Mouse (Mus musculus): Measurements from ENCODE around the gene Gm45021. TPM values are rescaled to one million over a fixed set of nuclear protein-coding genes. Genes with fewer than 3 reads are reported as not detected.

The Gm45021 gene
- polyA plus RNA-seq, 1 experiment from 2014 or later, result not detected

- H3K36me3 ChIP-seq (ENCODE audit: control insufficient read depth, insufficient read depth, low read length), result peaks cover 2% of the 10 kb centered on the region; the same call in 1 of the 2 replicates
- no peak overlapping the region for H3K9ac ChIP-seq (ENCODE audit: low read length)
- 73% methylated on average over 3 of the region's 3 CpGs for WGBS
- no peak overlapping the region for H3K27ac ChIP-seq (replicated peaks)
- H3K4me2 ChIP-seq (replicated peaks; ENCODE audit: low read depth), result no peak overlapping the region
- DNase-seq (ENCODE audit: low spot score) (no peak), ATAC-seq (ENCODE audit: low FRiP score, low TSS enrichment) (no peak)
- H3K4me3 ChIP-seq (ENCODE audit: low read depth, low read length), result no peak overlapping the region
- peaks cover 1% of the 10 kb centered on the region; the same call in 1 of the 2 replicates for H3K4me1 ChIP-seq (replicated peaks; ENCODE audit: control insufficient read depth, insufficient read depth)
- no peak for TF ChIP-seq EP300 (optimal IDR thresholded peaks at IDR 0.05)
- no peak for TF ChIP-seq CTCF (IDR thresholded peaks at IDR 0.05; ENCODE audit: low read depth)
- H3K9me3 ChIP-seq (ENCODE audit: control insufficient read depth, low read length), result no peaks in the 10 kb centered on the region
- no peaks in the 10 kb centered on the region for H3K27me3 ChIP-seq (ENCODE audit: control insufficient read depth, insufficient read depth, low read length)
Measured at GRCm38 (mm10) chr6:48573981-48574380, 15.4 kb upstream of the Gm45021 start.

- no peak overlapping the region for H3K4me2 ChIP-seq (replicated peaks; ENCODE audit: low read depth)
- no peak for ATAC-seq (ENCODE audit: low FRiP score, low TSS enrichment)
- peak overlapping the region; percentile 83 for H3K27ac ChIP-seq (replicated peaks)
- no peaks in the 10 kb centered on the region for H3K36me3 ChIP-seq (ENCODE audit: control insufficient read depth, insufficient read depth, low read length)
- no peaks in the 10 kb centered on the region for H3K9me3 ChIP-seq (ENCODE audit: control insufficient read depth, low read length)
- TF ChIP-seq EP300 (optimal IDR thresholded peaks at IDR 0.05) (no peak), CTCF (IDR thresholded peaks at IDR 0.05; ENCODE audit: low read depth) (no peak)
- WGBS, result 23% methylated on average over 5 of the region's 5 CpGs
- DNase-seq (ENCODE audit: low spot score), result no peak
- H3K4me1 ChIP-seq (replicated peaks; ENCODE audit: control insufficient read depth, insufficient read depth), result peaks cover 4% of the 10 kb centered on the region; the same call in 1 of the 2 replicates
- H3K9ac ChIP-seq (ENCODE audit: low read length), result no peak overlapping the region
- H3K27me3 ChIP-seq (ENCODE audit: control insufficient read depth, insufficient read depth, low read length), result no peaks in the 10 kb centered on the region
- no peak overlapping the region for H3K4me3 ChIP-seq (ENCODE audit: low read depth, low read length)
Measured at GRCm38 (mm10) chr6:48578736-48579135, 10.7 kb upstream of the Gm45021 start.

DNA sequence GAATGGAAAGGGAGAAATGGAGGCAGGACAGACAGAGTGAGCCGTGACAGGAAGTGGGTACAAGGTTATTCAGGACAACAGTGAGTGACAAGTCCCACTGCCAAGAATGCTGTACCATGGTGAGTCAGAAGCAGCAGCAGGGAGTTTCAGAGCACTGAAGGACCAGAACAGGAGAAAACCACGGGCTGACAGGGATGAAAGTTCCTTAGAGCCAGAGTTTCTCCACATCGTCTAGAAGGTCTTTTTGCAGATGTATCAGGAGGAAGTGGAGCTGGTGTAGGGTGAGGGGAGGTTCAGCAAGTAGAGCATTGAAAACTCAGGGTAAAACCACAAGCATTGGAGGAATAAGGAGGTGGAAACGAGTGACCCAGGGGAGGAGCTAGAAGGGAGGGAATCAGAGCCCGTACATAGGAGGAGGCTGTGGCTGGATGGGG, 10.2 kb upstream of the Gm45021 start:
- Histone ChIP-seq H3K36me3 (ENCODE audit: control insufficient read depth, insufficient read depth, low read length) (no peaks in the 10 kb centered on the region), H3K27ac (replicated peaks) (peak overlapping the region; percentile 83), H3K4me1 (replicated peaks; ENCODE audit: control insufficient read depth, insufficient read depth) (peaks cover 4% of the 10 kb centered on the region; the same call in 1 of the 2 replicates), H3K27me3 (ENCODE audit: control insufficient read depth, insufficient read depth, low read length) (no peaks in the 10 kb centered on the region), H3K9ac (ENCODE audit: low read length) (peak overlapping the region; percentile 41), H3K4me3 (ENCODE audit: low read depth, low read length) (no peak overlapping the region), H3K4me2 (replicated peaks; ENCODE audit: low read depth) (peak overlapping the region; percentile 29; the same call in 1 of the 2 replicates), H3K9me3 (ENCODE audit: control insufficient read depth, low read length) (no peaks in the 10 kb centered on the region)
- 18% methylated on average over 5 of the region's 5 CpGs for WGBS
- DNase-seq (ENCODE audit: low spot score) (no peak), ATAC-seq (ENCODE audit: low FRiP score, low TSS enrichment) (peak; percentile 77; the same call in 1 of the 2 replicates)
- TF ChIP-seq EP300 (optimal IDR thresholded peaks at IDR 0.05) (no peak), CTCF (IDR thresholded peaks at IDR 0.05; ENCODE audit: low read depth) (no peak)

- Histone ChIP-seq H3K4me3 (ENCODE audit: low read depth, low read length) (no peak overlapping the region), H3K36me3 (ENCODE audit: control insufficient read depth, insufficient read depth, low read length) (no peaks in the 10 kb centered on the region), H3K27ac (replicated peaks) (peak overlapping the region; percentile 40; the same call in 1 of the 2 replicates), H3K4me2 (replicated peaks; ENCODE audit: low read depth) (no peak overlapping the region), H3K27me3 (ENCODE audit: control insufficient read depth, insufficient read depth, low read length) (no peaks in the 10 kb centered on the region), H3K9ac (ENCODE audit: low read length) (no peak overlapping the region), H3K9me3 (ENCODE audit: control insufficient read depth, low read length) (no peaks in the 10 kb centered on the region), H3K4me1 (replicated peaks; ENCODE audit: control insufficient read depth, insufficient read depth) (peaks cover 4% of the 10 kb centered on the region; the same call in 1 of the 2 replicates)
- ATAC-seq (ENCODE audit: low FRiP score, low TSS enrichment) (no peak), DNase-seq (ENCODE audit: low spot score) (no peak)
- WGBS, result 44% methylated on average over 3 of the region's 3 CpGs
- TF ChIP-seq CTCF (IDR thresholded peaks at IDR 0.05; ENCODE audit: low read depth), result no peak
- no peak for TF ChIP-seq EP300 (optimal IDR thresholded peaks at IDR 0.05)
Measured at GRCm38 (mm10) chr6:48581257-48581656, 8.2 kb upstream of the Gm45021 start.

- H3K4me2 ChIP-seq (replicated peaks; ENCODE audit: low read depth), result no peak overlapping the region
- DNase-seq (ENCODE audit: low spot score), result no peak
- peak; percentile 88 for TF ChIP-seq CTCF (IDR thresholded peaks at IDR 0.05; ENCODE audit: low read depth)
- no peak for TF ChIP-seq EP300 (optimal IDR thresholded peaks at IDR 0.05)
- no peaks in the 10 kb centered on the region for H3K9me3 ChIP-seq (ENCODE audit: control insufficient read depth, low read length)
- no peak overlapping the region for H3K4me3 ChIP-seq (ENCODE audit: low read depth, low read length)
- H3K4me1 ChIP-seq (replicated peaks; ENCODE audit: control insufficient read depth, insufficient read depth), result peaks cover 4% of the 10 kb centered on the region; the same call in 1 of the 2 replicates
- ATAC-seq (ENCODE audit: low FRiP score, low TSS enrichment), result 0 out of 2 replicates have a peak, but pooled peaks have one; percentile 42
- H3K27me3 ChIP-seq (ENCODE audit: control insufficient read depth, insufficient read depth, low read length), result no peaks in the 10 kb centered on the region
- no peaks in the 10 kb centered on the region for H3K36me3 ChIP-seq (ENCODE audit: control insufficient read depth, insufficient read depth, low read length)
- 75% methylated on average over 3 of the region's 3 CpGs for WGBS
- H3K9ac ChIP-seq (ENCODE audit: low read length), result no peak overlapping the region
- no peak overlapping the region for H3K27ac ChIP-seq (replicated peaks)
Measured at GRCm38 (mm10) chr6:48582037-48582436, 7.4 kb upstream of the Gm45021 start.

GRCm38 (mm10) chr6:48591221-48591845, 1.9 kb downstream of the Gm45021 start:
- H3K9ac ChIP-seq (ENCODE audit: low read length), result no peak overlapping the region
- H3K27me3 ChIP-seq (ENCODE audit: control insufficient read depth, insufficient read depth, low read length), result no peaks in the 10 kb centered on the region
- DNase-seq (ENCODE audit: low spot score) (no peak), ATAC-seq (ENCODE audit: low FRiP score, low TSS enrichment) (no peak)
- no peak overlapping the region for H3K4me3 ChIP-seq (ENCODE audit: low read depth, low read length)
- no peaks in the 10 kb centered on the region for H3K9me3 ChIP-seq (ENCODE audit: control insufficient read depth, low read length)
- H3K27ac ChIP-seq (replicated peaks), result no peak overlapping the region
- H3K4me2 ChIP-seq (replicated peaks; ENCODE audit: low read depth), result no peak overlapping the region
- 85% methylated on average over 3 of the region's 3 CpGs for WGBS
- H3K4me1 ChIP-seq (replicated peaks; ENCODE audit: control insufficient read depth, insufficient read depth), result peaks cover 11% of the 10 kb centered on the region; the same call in 1 of the 2 replicates
- no peak for TF ChIP-seq CTCF (IDR thresholded peaks at IDR 0.05; ENCODE audit: low read depth)
- no peak for TF ChIP-seq EP300 (optimal IDR thresholded peaks at IDR 0.05)
- peaks cover 3% of the 10 kb centered on the region for H3K36me3 ChIP-seq (ENCODE audit: control insufficient read depth, insufficient read depth, low read length)

Data from stomach, postnatal 0 days (tissue).